ENCODE assay signal across 8 mouse cellular contexts in genomic region chr6:145187093-145188088, GRCm38 (mm10). TPM values are rescaled to one million over a fixed set of nuclear protein-coding genes. Genes with fewer than 3 reads are reported as not detected.
DNase-seq lines count a peak whose midpoint lies in the region; ATAC-seq and TF ChIP-seq lines count a peak whose summit lies in the region.

No protein-coding gene starts in this region.

- 0 out of 2 replicates have a peak overlapping the region, but pooled peaks have one; percentile 27 for H3K9ac ChIP-seq in ES-E14 (ENCODE audit: insufficient read depth, low read depth, low read length, poor library complexity, severe bottlenecking)
- no peak overlapping the region for H3K9ac ChIP-seq in heart, embryonic 14.5 days (ENCODE audit: low read length)
- 0 out of 2 replicates have a peak overlapping the region, but pooled peaks have one; percentile 12 for H3K9ac ChIP-seq in lung, postnatal 0 days (replicated peaks; ENCODE audit: low read depth)

- peak overlapping the region; percentile 59 for H3K4me2 ChIP-seq in heart, embryonic 14.5 days (ENCODE audit: low read length)
- peak overlapping the region; percentile 48 for H3K4me2 ChIP-seq in lung, postnatal 0 days (replicated peaks; ENCODE audit: low read depth, low read length)

- in situ Hi-C loops in ES-E14 (cut with MboI; ENCODE audit: low sequenced_read_pairs in 2 of 2, unreplicated experiment in 2 of 2), result loop anchor here in 1 of 2 experiments (10.0 kb wide), 1 partner anchor 157 kb away; no protein-coding TSS in a partner anchor

- 57% methylated on average over 27 of the region's 27 CpGs for WGBS in heart, embryonic 14.5 days
- 46% methylated on average over 27 of the region's 27 CpGs for WGBS in lung, postnatal 0 days

- ATAC-seq in common myeloid progenitor, adult 5-6 weeks (replicated peaks; ENCODE audit: low read depth, poor library complexity, severe bottlenecking), result peak; percentile 70
- no peak for ATAC-seq in heart, embryonic 14.5 days (ENCODE audit: insufficient number of reproducible peaks, insufficient read depth, low FRiP score, low read depth)
- peak; percentile 5; the same call in 1 of the 2 replicates for ATAC-seq in lung, postnatal 0 days

- H3K36me3 ChIP-seq in ES-E14 (ENCODE audit: control insufficient read depth, insufficient read depth, low read length, poor library complexity, severe bottlenecking), result no peaks in the 10 kb centered on the region
- no peaks in the 10 kb centered on the region for H3K36me3 ChIP-seq in heart, embryonic 14.5 days (ENCODE audit: control insufficient read depth, insufficient read depth, low read length)
- H3K36me3 ChIP-seq in lung, postnatal 0 days (ENCODE audit: insufficient read depth, low read length), result no peaks in the 10 kb centered on the region

- H3K9me3 ChIP-seq in ES-E14 (ENCODE audit: control insufficient read depth, insufficient read depth, low read depth, low read length), result no peaks in the 10 kb centered on the region
- no peaks in the 10 kb centered on the region for H3K9me3 ChIP-seq in heart, embryonic 14.5 days (ENCODE audit: control insufficient read depth, low read length)
- no peaks in the 10 kb centered on the region for H3K9me3 ChIP-seq in lung, postnatal 0 days (ENCODE audit: low read length)

- TF ChIP-seq EP300 in lung, postnatal 0 days (IDR thresholded peaks at IDR 0.05), result no peak

- H3K4me3 ChIP-seq in ES-E14 (ENCODE audit: insufficient read depth in 1 of 2, low read depth in 1 of 2, low read length in 2 of 2, poor library complexity in 1 of 2, severe bottlenecking in 1 of 2), result 0 out of 4 replicates have a peak overlapping the region, but pooled peaks of 1 of the 2 experiments have one; percentile 26
- peak overlapping the region; percentile 25 to 27 for H3K4me3 ChIP-seq in heart, embryonic 14.5 days (ENCODE audit: control insufficient read depth in 1 of 2, insufficient read depth in 1 of 2, low read depth in 1 of 2, low read length in 2 of 2)
- peak overlapping the region; percentile 17; the same call in 1 of the 2 replicates for H3K4me3 ChIP-seq in lung, postnatal 0 days (ENCODE audit: low read depth, low read length)

- H3K4me1 ChIP-seq in ES-E14 (ENCODE audit: control insufficient read depth in 2 of 2, insufficient read depth in 2 of 2, low read length in 2 of 2, poor library complexity in 1 of 2), result peaks cover 4% of the 10 kb centered on the region in 2 experiments; a peak in 2 of 4 replicates
- H3K4me1 ChIP-seq in heart, embryonic 14.5 days (ENCODE audit: control insufficient read depth in 2 of 2, insufficient read depth in 2 of 2, low read length in 2 of 2), result no peaks in the 10 kb centered on the region; a peak in 1 of 4 replicates
- H3K4me1 ChIP-seq in lung, postnatal 0 days (ENCODE audit: insufficient read depth, low read depth, low read length), result no peaks in the 10 kb centered on the region

- DNase-seq in 3T3-L1 (ENCODE audit: low read depth, low spot score) (peak; percentile 69), ES-E14 (ENCODE audit: low read depth, low spot score) (no peak)
- peak; percentile 52 for DNase-seq in layer of hippocampus, adult 9-10 months (ENCODE audit: low spot score)
- peak; percentile 60 for DNase-seq in lung, postnatal 0 days (ENCODE audit: low spot score)
- DNase-seq in right cerebral cortex, adult 18-20 months, result peak; percentile 45
- no peak for DNase-seq in urinary bladder, adult 2 months (ENCODE audit: low spot score)

- TF ChIP-seq CTCF in lung, postnatal 0 days (IDR thresholded peaks at IDR 0.05), result peak; percentile 47

- no peak overlapping the region for H3K27ac ChIP-seq in ES-E14 (ENCODE audit: insufficient read depth, low read depth, low read length, poor library complexity, severe bottlenecking)
- no peak overlapping the region for H3K27ac ChIP-seq in heart, embryonic 14.5 days (replicated peaks in 1 of 2; ENCODE audit: control insufficient read depth in 1 of 2, insufficient read depth in 1 of 2, low read depth in 2 of 2, low read length in 2 of 2)
- H3K27ac ChIP-seq in lung, postnatal 0 days (ENCODE audit: low read length), result no peak overlapping the region

- no peaks in the 10 kb centered on the region for H3K27me3 ChIP-seq in heart, embryonic 14.5 days (ENCODE audit: control insufficient read depth, insufficient read depth, low read length)
- H3K27me3 ChIP-seq in lung, postnatal 0 days (replicated peaks; ENCODE audit: insufficient read depth, low read length), result no peaks in the 10 kb centered on the region

TF ChIP-seq in ES-E14, 5 proteins besides CTCF, POLR2A, EP300 and RAD21:
- TF ChIP-seq HCFC1 (IDR thresholded peaks at IDR 0.05; ENCODE audit: borderline replicate concordance, insufficient read depth, low read length) (no peak), ZC3H11A (IDR thresholded peaks at IDR 0.05; ENCODE audit: borderline replicate concordance, low read depth, low read length) (peak; percentile 43; the same call in 1 of the 2 replicates)

RNA-seq across cellular contexts. Expression of gene Casc1, which starts 23.4 kb away (rescaled TPM):
- 0.80 and 0.85 TPM in 2 replicates for total RNA-seq in ES-E14 (2012; rRNA removed)
- total RNA-seq in common myeloid progenitor, adult 5-6 weeks (2017), result 1.1 and 2.3 TPM in 2 replicates
- 0.14 and 0.62 TPM in 2 replicates for polyA plus RNA-seq in heart, embryonic 14.5 days (2014; fragmentation: Nextera tagmentation; extraction: Ambion mirVana)
- 2.3 and 2.6 TPM in 2 replicates for polyA plus RNA-seq in lung, postnatal 0 days (2015; fragmentation: Nextera tagmentation; extraction: Ambion mirVana)
- 0.63 and 0.74 TPM in 2 replicates for polyA plus RNA-seq in urinary bladder, adult 2 months (2012; rRNA removed)

RNA-seq across cellular contexts. Expression of gene Etfrf1, which starts 23.5 kb away (rescaled TPM):
- 11.4 and 12.9 TPM in 2 replicates for total RNA-seq in ES-E14 (2012; rRNA removed)
- total RNA-seq in common myeloid progenitor, adult 5-6 weeks (2017), result 22.3 and 22.7 TPM in 2 replicates
- polyA plus RNA-seq in heart, embryonic 14.5 days (2014; fragmentation: Nextera tagmentation; extraction: Ambion mirVana), result 64.8 and 67.6 TPM in 2 replicates
- 26.3 and 30.1 TPM in 2 replicates for polyA plus RNA-seq in lung, postnatal 0 days (2015; fragmentation: Nextera tagmentation; extraction: Ambion mirVana)
- polyA plus RNA-seq in urinary bladder, adult 2 months (2012; rRNA removed), result 44.4 and 44.5 TPM in 2 replicates

Comparison
In these comparisons a context has a peak if more than half of its experiments do, and no peak if none do; other contexts are left out.
1. DNase-seq: peak in 3T3-L1 (single experiment), layer of hippocampus, adult 9-10 months (single experiment), lung, postnatal 0 days (single experiment) and right cerebral cortex, adult 18-20 months (single experiment); none in ES-E14 (single experiment) and urinary bladder, adult 2 months (single experiment).